Mouse (Mus musculus) spleen, adult 12 weeks (tissue): ENCODE data around the gene Qrich1.

Source experiments
- DNase-seq: peaks from one replicate; pipeline ENCODE4 v3.0.0; 2022; ENCODE audit warnings: low spot score

Gene Qrich1

DNA sequence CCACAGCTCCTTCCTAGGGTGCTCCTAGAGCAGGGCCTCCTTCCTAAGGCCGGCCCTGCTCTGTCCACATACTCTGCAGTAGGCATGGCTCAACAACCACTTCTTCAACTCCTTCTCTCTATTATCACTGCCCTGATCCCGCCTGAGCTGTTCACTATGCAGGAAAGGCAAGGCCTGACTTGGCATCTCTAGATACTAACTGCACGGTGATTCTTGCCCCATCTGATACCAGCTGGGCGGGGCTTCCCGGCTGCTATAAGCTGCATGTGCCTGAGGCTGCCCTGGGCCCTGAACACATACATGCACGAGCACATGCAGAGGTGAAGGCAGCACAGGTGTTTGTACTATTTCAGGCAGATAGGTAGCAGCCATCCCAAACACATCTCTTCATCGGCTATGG is 47.5 kb downstream of the Qrich1 start:
- no peak for DNase-seq

DNA sequence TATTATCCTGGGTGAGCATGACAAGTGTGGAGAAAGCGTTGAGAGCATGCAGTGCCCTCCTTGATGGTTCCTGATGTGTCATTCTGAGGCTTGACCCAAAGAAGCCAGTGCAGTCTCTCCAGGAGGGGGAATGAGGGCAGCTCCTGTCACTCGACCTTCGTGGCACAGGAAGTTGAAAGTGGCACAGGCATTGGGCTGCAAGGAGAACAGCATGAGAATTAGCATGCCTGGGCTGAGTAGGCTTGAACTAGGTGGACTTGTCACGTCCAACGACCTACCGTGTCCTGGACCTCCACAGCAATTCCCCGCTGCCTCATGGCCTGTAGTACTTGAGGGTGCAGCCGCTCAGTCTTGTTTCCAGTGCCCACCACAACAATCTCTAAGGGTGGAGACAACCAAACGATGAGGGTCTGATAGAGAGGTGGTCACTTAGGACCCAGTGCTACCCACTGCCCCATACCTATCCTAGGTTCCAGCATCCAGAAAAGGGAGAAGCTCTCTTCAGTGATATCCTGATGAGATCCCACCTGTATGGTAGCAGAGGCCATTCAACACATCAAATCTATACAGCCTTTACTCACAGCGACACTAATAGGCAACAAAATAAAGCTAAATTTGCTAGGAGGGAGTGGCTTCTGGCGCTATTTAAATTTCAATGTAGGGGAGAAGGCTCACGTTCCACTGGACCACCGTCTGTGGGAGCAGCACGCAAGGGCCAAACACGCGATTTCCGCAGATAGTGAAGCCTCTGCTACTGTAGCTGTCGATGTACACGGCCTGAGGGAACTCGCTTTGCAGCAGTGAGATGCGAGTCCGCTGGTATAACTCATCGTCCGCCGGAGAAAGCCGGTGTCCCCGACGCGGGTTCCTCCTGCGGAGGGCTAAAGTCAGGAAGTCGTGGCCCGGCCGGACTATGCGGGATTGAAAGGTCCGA is 49.5 kb downstream of the Qrich1 start:
- DNase-seq = no peak

DNA sequence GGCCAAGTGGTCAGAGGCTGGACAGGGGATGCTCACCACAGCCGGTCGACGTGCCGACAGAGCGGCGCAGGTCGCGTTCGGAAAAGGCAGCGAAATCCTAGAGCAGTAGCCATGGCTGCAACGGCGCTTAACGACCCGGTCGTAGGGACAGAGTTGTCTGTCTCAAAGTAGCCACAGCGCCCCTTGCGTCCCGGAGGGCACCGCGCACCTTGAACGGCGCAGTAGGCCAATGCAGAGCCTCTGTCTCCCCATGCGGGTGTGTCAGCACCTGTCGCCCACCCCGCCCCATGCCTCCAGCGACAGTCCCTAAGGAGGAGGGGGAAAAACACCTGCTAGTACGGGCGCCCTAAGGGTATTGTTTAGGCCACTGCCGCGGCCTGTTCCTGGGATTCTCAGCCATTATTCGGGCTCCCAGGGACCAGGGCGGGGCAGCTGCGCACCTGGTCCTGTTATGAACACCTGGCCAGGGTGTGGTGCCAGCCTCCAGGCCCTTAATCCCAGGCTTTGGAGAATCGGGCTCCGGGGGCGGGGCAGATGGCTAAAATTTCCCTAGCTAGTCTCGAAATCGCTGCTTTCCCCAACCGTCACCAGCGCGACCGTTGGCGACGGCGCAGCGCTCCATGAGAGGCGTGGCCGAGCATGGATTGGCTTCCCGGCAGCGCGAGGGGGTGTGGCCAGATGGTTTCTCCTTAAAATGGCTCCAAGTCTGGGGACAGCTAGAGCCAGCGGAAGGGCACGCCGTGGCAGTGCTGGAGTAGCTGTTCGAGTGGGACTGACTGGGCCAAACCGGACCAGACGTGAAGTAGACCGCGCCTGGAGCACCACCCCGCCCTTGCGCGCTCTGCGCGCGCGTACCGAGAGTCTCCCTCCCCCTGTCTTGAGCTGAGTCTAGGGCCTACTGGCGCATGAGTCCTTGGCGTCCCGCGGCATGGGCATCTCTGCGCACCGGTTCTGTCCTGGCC is 50.5 kb downstream of the Qrich1 start, which contains the start of gene Ndufaf3:
Gene Ndufaf3 (minus strand): TSS at position 620 of the 962 bp plus-strand sequence.
- peak; percentile 93 for DNase-seq

DNA sequence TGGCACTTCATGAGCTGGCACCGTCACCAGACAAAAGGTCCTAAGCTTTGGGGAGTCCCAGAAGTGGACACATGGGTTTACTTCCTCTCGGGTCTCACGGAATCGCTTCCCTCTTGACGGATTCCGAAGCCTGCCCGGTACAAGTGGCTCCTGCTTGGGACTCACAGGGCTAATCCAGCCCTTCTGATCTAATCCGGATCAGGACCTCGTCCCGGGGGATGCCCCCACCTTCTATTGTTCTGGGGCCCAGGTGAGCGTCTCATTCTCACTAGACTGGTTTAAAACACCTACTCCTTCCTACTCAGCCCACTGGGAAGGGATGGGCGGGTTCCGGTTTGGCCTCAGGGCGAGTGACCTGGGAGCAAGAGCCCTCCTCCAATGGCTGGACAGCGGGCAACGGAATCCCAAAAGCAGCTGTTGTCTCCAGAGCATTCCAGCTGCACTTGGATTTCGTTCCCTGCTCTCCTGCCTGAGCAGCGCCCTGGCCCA is 51.4 kb downstream of the Qrich1 start:
- DNase-seq = peak; percentile 22

DNA sequence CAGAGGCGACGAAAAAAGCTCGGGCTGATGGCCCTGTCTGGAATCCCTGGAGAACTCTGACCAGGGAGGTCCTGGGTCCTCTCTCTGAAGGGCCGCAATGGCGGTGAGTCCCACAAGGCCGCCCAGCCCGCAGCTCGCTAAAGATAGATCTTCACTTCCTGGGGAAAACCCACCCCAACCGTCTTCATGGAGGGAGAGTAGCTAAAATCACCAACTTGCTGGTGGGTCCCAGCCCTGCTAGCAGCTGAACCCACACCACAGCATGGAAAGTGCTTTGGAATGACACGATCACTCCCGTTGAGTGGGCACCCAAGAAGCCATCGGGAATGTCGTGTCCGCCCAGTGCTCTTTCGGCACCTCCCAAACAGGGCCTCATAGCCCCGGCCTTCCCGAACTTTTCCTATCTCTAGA is 51.9 kb downstream of the Qrich1 start:
- DNase-seq = no peak

DNA sequence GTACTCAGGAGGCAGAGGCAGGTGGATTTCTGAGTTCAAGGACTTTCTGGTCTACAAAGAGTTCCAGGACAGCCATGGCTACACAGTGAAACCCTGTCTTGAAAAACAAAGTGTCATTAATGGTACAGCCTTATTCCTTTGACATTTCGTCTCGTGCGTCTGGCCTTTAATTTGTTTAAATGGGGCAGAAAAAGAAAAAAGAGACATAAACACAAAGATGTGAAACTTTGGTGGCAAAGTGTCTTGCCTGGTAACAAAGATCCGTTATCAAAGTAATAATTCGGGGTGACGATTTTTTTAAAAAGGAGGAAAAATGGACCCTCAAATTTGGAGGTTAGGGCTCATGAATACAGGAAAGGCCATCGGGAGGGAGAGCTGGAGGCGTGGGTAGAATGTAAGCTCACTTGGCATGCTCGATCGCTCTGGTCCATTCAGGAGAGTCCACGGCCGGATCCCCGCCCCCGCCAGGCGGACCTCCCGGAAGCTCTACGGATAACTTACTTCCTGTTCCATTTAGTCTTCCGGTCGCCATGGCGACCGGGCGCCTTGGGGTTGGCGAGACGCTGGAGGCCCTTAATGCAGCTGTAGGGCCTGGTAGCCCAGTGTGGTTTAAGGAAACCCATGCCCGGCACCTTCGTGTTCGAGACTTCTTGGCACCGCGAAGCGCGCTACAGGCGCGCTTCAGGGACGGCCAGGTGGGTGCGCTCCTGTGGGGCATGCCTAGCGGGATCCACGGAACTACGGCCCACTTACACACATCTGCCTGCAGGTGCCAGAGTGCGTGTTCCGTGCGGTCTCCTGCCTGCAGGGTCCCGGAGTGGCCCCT is 53.0 kb downstream of the Qrich1 start, which contains the start of gene Dalrd3:
Gene Dalrd3 (plus strand): TSS at position 506 of the 826 bp plus-strand sequence.
- DNase-seq = peak; percentile 78

DNA sequence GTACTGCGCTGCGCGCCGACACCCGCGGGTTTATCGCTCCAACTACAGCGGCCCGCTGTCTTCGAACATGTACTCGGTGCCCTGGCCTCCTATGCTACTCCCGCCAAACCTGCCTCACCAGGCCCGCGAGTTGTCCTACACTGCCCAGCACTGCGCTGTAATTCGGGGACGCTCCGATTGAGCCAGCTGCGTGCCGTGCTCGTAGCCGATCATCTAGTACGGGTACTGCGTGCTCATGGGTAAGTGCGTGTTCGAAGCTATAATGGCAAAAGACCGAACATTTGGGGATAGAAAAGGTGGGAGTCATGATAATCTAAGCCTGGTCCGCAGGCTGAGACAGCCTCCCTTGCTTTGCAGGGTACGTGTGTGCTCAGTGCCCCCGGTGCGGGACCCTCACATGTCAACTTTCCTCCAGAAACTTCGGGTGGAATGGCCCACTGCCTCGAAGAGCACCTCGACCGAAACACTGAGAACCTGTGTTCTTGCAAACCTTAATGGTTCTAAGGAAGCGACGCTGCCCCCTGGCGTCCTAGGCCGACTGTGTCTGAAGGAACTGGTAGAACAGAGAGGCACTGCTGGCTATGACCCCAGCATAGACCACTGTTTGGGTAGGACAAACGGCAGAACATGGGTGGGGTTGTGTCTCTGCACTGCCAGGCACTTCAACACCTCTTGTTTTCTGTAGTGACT is 53.7 kb downstream of the Qrich1 start:
- DNase-seq = peak; percentile 71

DNA sequence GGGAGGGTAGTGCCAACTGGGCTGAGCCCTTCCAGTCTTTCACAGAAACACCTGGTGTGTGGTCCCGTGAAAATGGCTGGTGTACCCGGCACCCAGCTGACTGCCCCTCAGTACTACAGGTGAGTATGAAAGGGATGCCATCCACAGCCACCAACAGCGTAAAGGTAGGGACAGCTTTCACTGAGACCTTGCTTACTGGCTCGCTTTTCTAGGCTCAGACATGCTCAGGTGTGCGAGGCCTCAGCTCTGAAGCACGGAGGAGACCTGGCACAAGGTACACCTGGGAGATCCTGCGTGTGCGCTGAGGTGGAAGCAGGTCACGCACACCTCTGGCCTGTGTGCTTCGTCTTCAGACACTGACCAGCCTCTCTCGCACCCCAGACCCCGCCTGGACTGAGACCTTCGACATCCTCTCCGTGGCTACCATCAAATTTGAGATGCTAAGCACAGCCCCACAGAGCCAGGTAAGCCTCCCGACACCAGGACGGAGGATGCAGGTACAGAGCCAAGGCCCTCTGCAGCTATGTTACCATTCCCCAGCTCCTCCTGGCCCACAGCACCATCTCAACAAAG is 54.9 kb downstream of the Qrich1 start:
- no peak for DNase-seq

DNA sequence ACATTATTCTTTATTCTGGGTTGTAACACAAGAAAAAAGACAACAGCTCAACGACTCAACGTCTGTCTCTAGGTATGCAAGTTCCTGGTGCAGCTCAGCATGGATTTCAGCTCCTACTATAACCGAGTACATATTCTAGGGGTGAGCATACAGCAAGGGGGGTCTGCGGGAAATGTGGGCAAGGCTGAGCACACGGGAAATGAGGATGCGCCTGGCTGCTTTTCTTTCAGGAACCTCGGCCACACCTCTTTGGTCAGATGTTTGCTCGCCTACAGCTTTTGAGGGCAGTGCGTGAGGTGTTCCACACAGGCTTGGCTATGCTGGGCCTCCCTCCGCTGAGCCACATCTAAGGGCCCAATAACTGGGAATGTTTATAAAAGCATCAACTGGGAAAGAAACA is 55.7 kb downstream of the Qrich1 start:
- DNase-seq = no peak

DNA sequence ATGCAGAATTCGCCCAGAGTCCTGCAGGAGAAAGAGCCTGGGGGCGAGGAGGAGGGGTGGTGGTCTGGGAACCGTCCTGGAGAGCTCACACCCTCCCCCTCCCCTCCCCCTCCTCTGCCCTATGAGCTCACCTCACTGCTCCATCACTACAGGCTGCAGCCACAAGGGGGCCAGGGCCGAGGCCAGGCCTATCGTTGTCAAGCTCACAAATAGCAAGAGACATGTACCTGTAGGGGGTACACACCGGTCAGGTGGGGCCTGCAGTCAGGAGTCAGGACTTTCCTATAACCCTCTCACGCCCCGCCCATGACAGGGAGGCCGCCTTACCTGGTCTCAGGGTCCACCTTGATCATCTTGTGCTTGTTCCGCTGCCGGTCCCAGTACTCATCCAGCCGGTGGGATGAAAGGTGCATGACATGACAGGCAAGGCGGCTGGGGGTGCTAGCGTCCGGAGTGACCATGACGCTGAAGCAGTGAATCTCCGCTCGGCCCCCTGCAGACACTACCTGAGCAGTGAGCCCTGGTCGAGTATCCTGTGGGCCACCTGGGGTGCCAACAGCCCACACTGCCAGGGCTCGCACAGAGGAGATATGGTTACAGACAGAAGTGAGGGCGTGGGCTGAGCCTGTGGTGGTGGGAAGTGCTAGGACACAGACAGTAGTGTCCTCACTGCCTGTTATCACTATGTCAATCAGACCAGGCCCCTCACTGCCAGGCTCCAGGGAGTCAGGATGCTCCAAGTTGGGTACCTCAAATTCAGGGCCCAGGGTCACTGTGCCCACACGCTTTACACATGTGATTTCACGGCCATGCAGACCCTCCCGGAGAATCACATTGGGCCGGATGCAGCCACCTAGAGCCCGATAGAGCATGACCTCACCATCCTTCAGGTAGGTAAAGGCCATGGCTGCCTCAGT is 57.4 kb downstream of the Qrich1 start:
- DNase-seq = no peak

DNA sequence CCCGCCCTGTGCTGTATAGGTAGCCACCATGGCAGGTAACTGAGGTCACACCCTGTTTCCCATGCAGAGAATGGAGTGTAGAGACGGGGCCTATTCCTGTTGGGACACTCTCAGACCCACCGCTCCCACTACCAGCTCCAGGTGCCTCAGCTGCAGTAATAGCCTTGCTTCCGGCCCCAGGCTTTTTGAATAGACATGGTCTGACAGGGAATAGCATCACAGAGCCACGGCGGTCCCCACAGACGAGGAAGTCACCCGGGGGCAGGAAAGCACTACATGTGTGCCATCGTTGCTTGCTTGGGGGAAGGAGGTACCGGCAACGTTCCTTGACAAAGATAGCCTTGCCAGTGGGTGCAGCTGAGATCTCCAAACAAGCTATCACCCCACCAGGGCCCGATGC is 58.3 kb downstream of the Qrich1 start:
- DNase-seq = no peak

DNA sequence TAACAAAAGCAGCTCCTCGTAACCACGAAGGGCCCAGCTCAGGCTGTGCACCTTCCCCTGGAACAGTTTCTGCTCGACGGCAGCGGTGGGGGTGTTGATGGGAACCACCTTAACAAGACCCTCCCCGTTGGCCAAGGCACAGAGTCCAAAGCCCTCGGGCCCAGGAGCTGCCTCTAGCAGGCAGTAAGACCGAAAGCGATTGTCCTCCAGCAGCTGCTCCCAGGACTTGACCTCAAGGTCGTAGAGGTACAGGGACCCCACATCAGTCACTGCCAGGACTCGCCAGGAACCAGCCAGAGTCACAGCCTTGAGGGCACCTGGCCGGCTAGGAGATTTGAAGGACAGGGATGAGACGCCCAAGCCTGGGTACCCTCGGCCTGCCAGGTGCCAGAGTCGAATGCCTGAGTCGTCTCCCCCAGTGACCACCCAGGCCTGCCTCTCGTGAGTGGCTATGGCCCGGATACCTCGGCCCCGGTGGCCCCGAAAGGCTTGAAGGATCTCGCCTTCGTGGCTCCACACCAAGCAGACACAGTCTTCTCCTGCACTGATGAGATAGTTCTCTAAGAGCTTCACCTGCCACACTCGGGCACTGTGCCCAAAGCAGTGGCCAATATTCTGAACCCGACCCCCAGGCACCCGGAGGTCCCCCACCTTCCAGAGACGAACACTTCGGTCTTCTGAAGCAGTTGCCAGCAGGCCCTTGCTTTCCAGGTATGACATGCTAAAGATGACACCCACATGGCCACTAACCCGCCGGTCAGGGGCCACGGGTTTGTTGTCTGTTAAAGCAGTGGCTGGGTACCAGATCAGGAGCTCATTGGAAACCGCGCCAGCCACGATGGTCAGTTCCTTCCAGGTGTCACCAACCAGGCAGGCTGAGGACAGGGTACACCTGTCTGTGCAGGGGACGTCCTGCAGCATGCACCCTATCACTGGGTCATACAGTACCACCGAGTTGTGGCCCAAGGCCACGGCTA is 59.0 kb downstream of the Qrich1 start:
- DNase-seq = no peak

DNA sequence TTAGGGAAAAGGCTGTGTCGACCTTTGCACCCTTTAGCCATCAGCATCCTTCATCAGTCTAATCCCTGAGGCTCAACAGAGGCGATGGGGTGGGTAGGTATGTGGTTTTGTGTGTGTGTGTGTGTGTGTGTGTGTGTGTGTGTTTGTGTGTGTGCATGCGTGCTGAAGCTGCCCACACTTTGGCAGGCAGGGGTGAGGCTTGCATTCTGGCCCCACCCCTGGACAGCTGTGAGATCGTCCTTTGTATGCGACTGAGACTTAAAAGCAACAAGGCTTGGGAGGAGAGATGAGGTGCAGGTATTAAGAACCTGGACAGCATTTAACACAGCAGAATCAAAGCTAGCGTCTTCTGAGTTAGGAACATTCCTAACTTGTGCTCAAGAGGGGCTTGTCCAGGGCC is 60.4 kb downstream of the Qrich1 start:
- no peak for DNase-seq

DNA sequence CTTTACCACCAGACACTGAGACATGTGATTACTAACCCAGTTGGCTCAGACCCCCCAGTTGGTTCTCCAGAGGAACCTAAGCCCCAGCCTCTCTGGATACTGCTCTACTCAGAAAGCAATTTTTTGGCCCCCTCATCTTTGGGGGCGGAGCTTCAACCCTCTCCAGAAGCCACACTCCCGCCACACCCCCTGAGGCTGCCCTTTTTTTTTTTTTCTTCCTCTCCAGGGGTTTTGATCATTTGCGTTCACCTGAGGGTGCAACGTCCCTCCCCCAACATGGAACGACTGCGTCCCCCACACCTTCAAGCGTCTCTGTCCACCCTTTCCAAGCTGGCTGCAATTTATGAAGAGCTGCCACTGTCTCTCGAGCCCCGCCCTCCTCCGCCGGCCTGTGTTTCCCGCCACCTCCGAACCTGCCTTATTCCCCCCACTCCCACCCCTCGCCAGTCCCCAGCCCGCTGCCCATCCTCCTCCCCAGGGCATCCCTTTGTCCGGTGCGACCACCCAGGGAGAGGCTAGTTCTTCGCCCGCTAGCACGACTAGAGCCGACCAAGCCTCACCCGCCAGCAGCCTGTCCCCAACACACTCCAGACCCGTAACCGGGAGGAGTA is 61.4 kb downstream of the Qrich1 start:
- no peak for DNase-seq

DNA sequence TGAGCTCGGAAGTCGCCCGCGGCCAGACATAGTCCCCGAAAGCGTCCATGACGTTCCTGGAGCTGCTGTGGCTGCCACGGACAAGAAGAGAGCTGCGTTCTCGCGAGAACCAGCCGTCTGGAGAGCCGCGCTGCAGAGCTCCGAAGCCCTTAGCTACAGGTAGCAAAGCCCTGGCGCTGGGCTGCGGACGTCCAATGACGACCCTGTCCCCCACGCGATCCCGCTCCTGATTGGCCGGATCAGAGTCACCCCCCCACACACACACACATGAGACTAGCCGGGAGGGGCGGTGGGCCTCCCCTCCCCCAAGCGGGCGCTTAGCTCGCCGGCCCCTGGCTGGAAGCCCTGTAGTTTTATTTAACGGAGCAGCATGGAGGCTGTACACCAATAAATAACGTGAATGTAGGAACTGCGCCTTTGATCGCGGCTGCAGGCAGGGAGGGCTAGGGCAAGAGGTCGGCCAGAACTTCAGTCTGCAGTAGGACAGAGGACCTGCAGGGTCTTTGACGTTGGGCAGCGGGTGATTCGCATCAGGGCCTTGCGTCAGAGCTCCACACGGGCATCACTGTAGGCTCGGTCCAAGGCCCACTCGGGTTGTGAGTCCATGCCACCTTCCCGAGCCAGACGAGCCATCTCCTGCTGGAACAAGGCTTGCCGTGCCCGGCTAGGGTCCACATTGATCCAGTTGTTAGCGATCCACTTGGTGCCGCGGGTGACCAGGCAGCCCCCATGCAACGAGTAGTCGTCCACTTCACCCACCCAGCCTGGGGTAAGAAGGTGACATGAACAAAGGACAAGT is 62.1 kb downstream of the Qrich1 start, which contains the start of gene Wdr6:
Gene Wdr6 (minus strand): TSS at position 195 of the 799 bp plus-strand sequence.
- peak; percentile 74 for DNase-seq

DNA sequence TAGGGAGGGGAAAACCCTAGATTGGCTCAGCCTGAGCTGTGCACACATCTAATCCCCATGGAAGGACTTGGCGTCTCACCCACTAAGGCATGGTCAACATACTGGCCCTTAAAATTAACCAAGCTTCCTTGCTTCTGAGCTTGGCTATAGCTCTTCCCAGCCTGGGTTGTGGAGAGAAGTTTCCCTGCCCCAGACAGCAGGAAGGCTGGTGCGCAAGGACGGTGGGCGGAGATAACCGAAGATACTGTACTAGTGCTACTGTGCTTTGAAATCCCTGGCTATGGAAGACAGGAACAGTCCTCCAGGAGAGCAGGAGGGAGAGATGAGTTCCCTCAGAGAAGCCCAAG is 62.7 kb downstream of the Qrich1 start:
- DNase-seq = no peak
